In genomic region chr3:101163160-101163990, GRCm38 (mm10) we compare ENCODE assay signal across 9 mouse cellular contexts. TPM values are rescaled to one million over a fixed set of nuclear protein-coding genes. Genes with fewer than 3 reads are reported as not detected.
A peak's percentile ranks its signal among the peaks of the same experiment; 100 is the strongest.
DNase-seq lines count a peak whose midpoint lies in the region; ATAC-seq and TF ChIP-seq lines count a peak whose summit lies in the region.
"Had no signal": no experiment of that assay in that cellular context is flagged by ENCODE, and none has a peak within 500 bp of the region (broad histone marks: within the 10 kb centered on the region; RNA-seq: fewer than 3 reads in every experiment).

No protein-coding gene starts in this region.

- 0 out of 2 replicates have a peak, but pooled peaks have one; percentile 14 for TF ChIP-seq CTCF in lung, postnatal 0 days (IDR thresholded peaks at IDR 0.05)
- TF ChIP-seq CTCF in lung, adult 2 months (IDR thresholded peaks at IDR 0.05; ENCODE audit: insufficient read depth, low read length): no peak
- peak; percentile 62 for TF ChIP-seq CTCF in midbrain, postnatal 0 days (IDR thresholded peaks at IDR 0.05)
- TF ChIP-seq CTCF in thymus, adult 2 months (IDR thresholded peaks at IDR 0.05; ENCODE audit: borderline replicate concordance, control insufficient read depth, extremely low read depth, insufficient read depth, low read length, poor library complexity): no peak

- H3K9me3 ChIP-seq in forebrain, embryonic 10.5 days: no peaks in the 10 kb centered on the region
- no peaks in the 10 kb centered on the region for H3K9me3 ChIP-seq in forebrain, embryonic 11.5 days (ENCODE audit: control insufficient read depth, low read length)
- no peaks in the 10 kb centered on the region for H3K9me3 ChIP-seq in lung, postnatal 0 days (ENCODE audit: low read length)
- no peaks in the 10 kb centered on the region for H3K9me3 ChIP-seq in midbrain, postnatal 0 days (ENCODE audit: low read length)

- H3K4me2 ChIP-seq in forebrain, embryonic 11.5 days (ENCODE audit: low read depth, low read length, severe bottlenecking): no peak overlapping the region
- no peak overlapping the region for H3K4me2 ChIP-seq in lung, postnatal 0 days (replicated peaks; ENCODE audit: low read depth, low read length)
- no peak overlapping the region for H3K4me2 ChIP-seq in midbrain, postnatal 0 days (ENCODE audit: low read depth, low read length, poor library complexity, severe bottlenecking)

- TF ChIP-seq EP300 in lung, postnatal 0 days (IDR thresholded peaks at IDR 0.05): no peak

- no peak for TF ChIP-seq POLR2A in lung, adult 2 months (IDR thresholded peaks at IDR 0.05; ENCODE audit: borderline replicate concordance, extremely low read depth, low read depth, low read length)
- no peak for TF ChIP-seq POLR2A in thymus, adult 2 months (IDR thresholded peaks at IDR 0.05; ENCODE audit: control insufficient read depth, extremely low read depth, insufficient read depth, low read length, poor library complexity)

- 44% methylated on average over 16 of the region's 16 CpGs for WGBS in forebrain, embryonic 10.5 days
- WGBS in forebrain, embryonic 11.5 days: 45% methylated on average over 16 of the region's 16 CpGs
- WGBS in lung, postnatal 0 days: 49% methylated on average over 16 of the region's 16 CpGs
- 61% methylated on average over 16 of the region's 16 CpGs for whole genome bisulfite sequencing in lung, adult 2 months
- 40% methylated on average over 16 of the region's 16 CpGs for WGBS in midbrain, postnatal 0 days
- WGBS in thymus, adult 2 months: 62% methylated on average over 16 of the region's 16 CpGs

- 0 out of 2 replicates have a peak overlapping the region, but pooled peaks have one; percentile 20 for H3K27ac ChIP-seq in forebrain, embryonic 10.5 days
- no peak overlapping the region for H3K27ac ChIP-seq in forebrain, embryonic 11.5 days (ENCODE audit: low read depth, low read length)
- H3K27ac ChIP-seq in lung, postnatal 0 days (ENCODE audit: low read length): no peak overlapping the region
- peak overlapping the region; percentile 7; the same call in 1 of the 2 replicates for H3K27ac ChIP-seq in midbrain, postnatal 0 days (ENCODE audit: low read depth, low read length)
- no peak overlapping the region for H3K27ac ChIP-seq in thymus, adult 2 months (ENCODE audit: control insufficient read depth, insufficient read depth, low read length)

- H3K36me3 ChIP-seq in forebrain, embryonic 10.5 days (replicated peaks): no peaks in the 10 kb centered on the region
- no peaks in the 10 kb centered on the region for H3K36me3 ChIP-seq in forebrain, embryonic 11.5 days (ENCODE audit: control insufficient read depth, insufficient read depth, low read length)
- H3K36me3 ChIP-seq in lung, postnatal 0 days (ENCODE audit: insufficient read depth, low read length): no peaks in the 10 kb centered on the region
- no peaks in the 10 kb centered on the region for H3K36me3 ChIP-seq in midbrain, postnatal 0 days (ENCODE audit: insufficient read depth, low read length)
- H3K36me3 ChIP-seq in thymus, adult 2 months (ENCODE audit: control insufficient read depth, insufficient read depth, low read length): no peaks in the 10 kb centered on the region

- no peak for ATAC-seq in forebrain, embryonic 11.5 days (replicated peaks; ENCODE audit: low FRiP score)
- no peak for ATAC-seq in lung, postnatal 0 days
- ATAC-seq in midbrain, postnatal 0 days (ENCODE audit: low FRiP score): no peak; the same call in 1 of the 2 replicates

- H3K4me1 ChIP-seq in forebrain, embryonic 10.5 days: peaks cover 55% of the 10 kb centered on the region
- peaks cover 8% of the 10 kb centered on the region; the same call in 1 of the 2 replicates for H3K4me1 ChIP-seq in forebrain, embryonic 11.5 days (replicated peaks; ENCODE audit: control insufficient read depth, insufficient read depth, low read length)
- H3K4me1 ChIP-seq in lung, postnatal 0 days (ENCODE audit: insufficient read depth, low read depth, low read length): no peaks in the 10 kb centered on the region
- 0 out of 2 replicates have a peak, but pooled peaks cover 3% of the 10 kb centered on the region for H3K4me1 ChIP-seq in lung, adult 2 months (ENCODE audit: control insufficient read depth, insufficient read depth, low read length)
- 0 out of 2 replicates have a peak, but pooled peaks cover 9% of the 10 kb centered on the region for H3K4me1 ChIP-seq in midbrain, postnatal 0 days (ENCODE audit: insufficient read depth, low read length)
- H3K4me1 ChIP-seq in thymus, adult 2 months (replicated peaks; ENCODE audit: control insufficient read depth, insufficient read depth, low read length): no peaks in the 10 kb centered on the region

- no peak overlapping the region for H3K4me3 ChIP-seq in forebrain, embryonic 10.5 days
- H3K4me3 ChIP-seq in forebrain, embryonic 11.5 days (ENCODE audit: low read depth, low read length): no peak overlapping the region
- H3K4me3 ChIP-seq in lung, postnatal 0 days (ENCODE audit: low read depth, low read length): no peak overlapping the region
- no peak overlapping the region for H3K4me3 ChIP-seq in lung, adult 2 months (replicated peaks; ENCODE audit: extremely low read depth, low read depth, low read length)
- no peak overlapping the region for H3K4me3 ChIP-seq in midbrain, postnatal 0 days (ENCODE audit: low read depth, low read length)
- H3K4me3 ChIP-seq in thymus, adult 2 months (ENCODE audit: control insufficient read depth, insufficient read depth, low read length): no peak overlapping the region
- H3K4me3 ChIP-seq: erythroblast, embryonic 14.5 days had no signal

- H3K9ac ChIP-seq in forebrain, embryonic 11.5 days (ENCODE audit: low read length): no peak overlapping the region
- no peak overlapping the region for H3K9ac ChIP-seq in lung, postnatal 0 days (replicated peaks; ENCODE audit: low read depth)
- H3K9ac ChIP-seq in midbrain, postnatal 0 days (replicated peaks; ENCODE audit: low read length, poor library complexity, severe bottlenecking): no peak overlapping the region

- peaks cover 18% of the 10 kb centered on the region; the same call in 1 of the 2 replicates for H3K27me3 ChIP-seq in forebrain, embryonic 10.5 days (ENCODE audit: poor library complexity, severe bottlenecking)
- no peaks in the 10 kb centered on the region for H3K27me3 ChIP-seq in forebrain, embryonic 11.5 days (ENCODE audit: control insufficient read depth, insufficient read depth, low read length)
- H3K27me3 ChIP-seq in lung, postnatal 0 days (replicated peaks; ENCODE audit: insufficient read depth, low read length): no peaks in the 10 kb centered on the region
- H3K27me3 ChIP-seq in midbrain, postnatal 0 days (ENCODE audit: insufficient read depth, low read length): no peaks in the 10 kb centered on the region
- H3K27me3 ChIP-seq in thymus, adult 2 months (ENCODE audit: control insufficient read depth, insufficient read depth, low read length): no peaks in the 10 kb centered on the region

- DNase-seq in forebrain, embryonic 10.5 days (ENCODE audit: extremely low spot score, low spot score): no peak
- no peak for DNase-seq in forebrain, embryonic 11.5 days (ENCODE audit: low spot score)
- no peak for DNase-seq in lung, postnatal 0 days (ENCODE audit: low spot score)
- DNase-seq in lung, adult 2 months: no peak
- DNase-seq in embryo, embryonic 11 days: peak; percentile 36
- DNase-seq in midbrain, postnatal 0 days (ENCODE audit: low spot score): peak; percentile 54
- no peak for DNase-seq in thymus, adult 2 months
- no peak for DNase-seq in ovary, postnatal 14 days (ENCODE audit: low spot score)

RNA-seq across cellular contexts. Expression of gene Ptgfrn, which starts 53.3 kb away (rescaled TPM):
- polyA plus RNA-seq in forebrain, embryonic 10.5 days (2016; fragmentation: Nextera tagmentation; extraction: Ambion mirVana): 3.2 and 3.3 TPM in 2 replicates
- 5.1 and 5.3 TPM in 2 replicates for polyA plus RNA-seq in forebrain, embryonic 11.5 days (2014; fragmentation: Nextera tagmentation; extraction: Ambion mirVana)
- 10.2 and 10.5 TPM in 2 replicates for polyA plus RNA-seq in lung, postnatal 0 days (2015; fragmentation: Nextera tagmentation; extraction: Ambion mirVana)
- polyA plus RNA-seq in lung, adult 2 months (2012; rRNA removed): 63.0 and 81.5 TPM in 2 replicates
- total RNA-seq in midbrain, postnatal 0 days (2014; rRNA removed): 53.9 and 58.5 TPM in 2 replicates
- polyA plus RNA-seq in midbrain, postnatal 0 days (2015; fragmentation: Nextera tagmentation; extraction: Ambion mirVana): 3.7 and 3.8 TPM in 2 replicates
- polyA plus RNA-seq in thymus, adult 2 months (2012; rRNA removed): 7.9 and 8.0 TPM in 2 replicates
- polyA plus RNA-seq: erythroblast, embryonic 14.5 days had no signal

Comparison
In these comparisons a context has a peak if more than half of its experiments do, and no peak if none do; other contexts are left out.
1. H3K27ac ChIP-seq: peak in forebrain, embryonic 10.5 days (single experiment) and midbrain, postnatal 0 days (single experiment); none in forebrain, embryonic 11.5 days (single experiment), lung, postnatal 0 days (single experiment) and thymus, adult 2 months (single experiment).
2. CTCF ChIP-seq: peak in lung, postnatal 0 days (single experiment) and midbrain, postnatal 0 days (single experiment); none in lung, adult 2 months (single experiment) and thymus, adult 2 months (single experiment).
3. DNase-seq: peak in embryo, embryonic 11 days (single experiment) and midbrain, postnatal 0 days (single experiment); none in forebrain, embryonic 10.5 days (single experiment), forebrain, embryonic 11.5 days (single experiment), lung, postnatal 0 days (single experiment), lung, adult 2 months (single experiment), thymus, adult 2 months (single experiment) and ovary, postnatal 14 days (single experiment).